Mouse (Mus musculus) G1E (cell line): ENCODE results near the gene Atad1. TPM values are rescaled to one million over a fixed set of nuclear protein-coding genes. Genes with fewer than 3 reads are reported as not detected.

Source experiments
- ATAC-seq: 2 replicates; pipeline ENCODE4 v1.8.0; 2016; ENCODE audit warnings: mild to moderate bottlenecking; ENCODE audit not compliant: insufficient number of reproducible peaks, poor library complexity, low FRiP score, severe bottlenecking; ENCODE audit errors: extremely low read depth
- DNase-seq: peaks from one replicate; pipeline ENCODE4 v3.0.0; 2012; ENCODE audit warnings: low spot score
- H3K27me3 ChIP-seq: 2 replicates; pipeline ENCODE4 v1.6.1; 2012; ENCODE audit warnings: mild to moderate bottlenecking, low read length, inconsistent platforms; ENCODE audit not compliant: insufficient read depth
- H3K36me3 ChIP-seq: replicated peaks from 2 replicates; pipeline ENCODE3; 2012; ENCODE audit warnings: mild to moderate bottlenecking, inconsistent platforms
- H3K4me1 ChIP-seq: 2 replicates; pipeline ENCODE4 v1.6.1; 2012; ENCODE audit warnings: low read depth, low read length, inconsistent platforms, mixed read lengths; ENCODE audit not compliant: insufficient read depth
- H3K4me3 ChIP-seq: 2 replicates; pipeline ENCODE4 v1.5.1; 2012; ENCODE audit warnings: low read depth, mild to moderate bottlenecking, inconsistent platforms, low read length, moderate library complexity, mixed read lengths
- H3K9me3 ChIP-seq: replicated peaks from 2 replicates; pipeline ENCODE4 v1.6.1; 2012; ENCODE audit warnings: inconsistent platforms
- CTCF ChIP-seq: IDR thresholded peaks from 2 replicates; pipeline ENCODE4 v1.5.1; 2012; ENCODE audit warnings: low read depth, low read length, inconsistent platforms, mixed read lengths
- GATA1 ChIP-seq: IDR thresholded peaks from 2 replicates; pipeline ENCODE4 v1.6.1; 2012; ENCODE audit warnings: borderline replicate concordance, low read length, inconsistent platforms, mixed read lengths
- GATA2 ChIP-seq: IDR thresholded peaks from 2 replicates; pipeline ENCODE4 v1.6.1; 2012; ENCODE audit warnings: low read depth, low read length, inconsistent platforms, borderline replicate concordance
- POLR2AphosphoS5 ChIP-seq: IDR thresholded peaks from 2 replicates; pipeline ENCODE4 v1.6.1; 2012; ENCODE audit warnings: low read depth, low read length, inconsistent platforms; ENCODE audit not compliant: insufficient replicate concordance
- TAL1 ChIP-seq: conservative IDR thresholded peaks from 2 replicates; pipeline ENCODE4 v1.6.1; 2012; ENCODE audit warnings: low read depth, low read length, inconsistent platforms, mixed read lengths
- polyA plus RNA-seq: library from polyadenylated mRNA; stranded (reverse); fragments of >175 nt; gene quantifications from 2 replicates; pipeline ENCODE4 v1.2.3, GENCODE M21; 2012
- total RNA-seq, 2 experiments: library from RNA; stranded (forward) in 1 of 2; stranded (reverse) in 1 of 2; fragments of 200-1000 nt in 1 of 2; fragments of >200 nt in 1 of 2; fragmentation: Nextera tagmentation in 1 of 2; gene quantifications; 2 replicates each; pipeline ENCODE4 v1.2.3; 2014 to 2017

Atad1 gene
- total and polyA plus RNA-seq, 3 experiments: 2.3 to 102 (median 69.8) TPM

- no peaks in the 10 kb centered on the region for H3K9me3 ChIP-seq
- no peaks in the 10 kb centered on the region for H3K27me3 ChIP-seq
- H3K36me3 ChIP-seq: peaks cover 45% of the 10 kb centered on the region
- peaks cover 36% of the 10 kb centered on the region for H3K4me1 ChIP-seq
- H3K4me3 ChIP-seq: no peak overlapping the region
- DNase-seq: no peak
- no peak for ATAC-seq
- TF ChIP-seq POLR2AphosphoS5 (no peak), GATA2 (no peak), TAL1 (no peak), CTCF (no peak), GATA1 (no peak)
These were observed 104.7 kb downstream of the Atad1 start for GRCm38 (mm10) chr19:32634916-32635315.

- H3K4me1 ChIP-seq: peaks cover 9% of the 10 kb centered on the region
- no peak overlapping the region for H3K4me3 ChIP-seq
- no peak for TF ChIP-seq TAL1
- no peak for TF ChIP-seq GATA1
- TF ChIP-seq CTCF: no peak
- no peak for TF ChIP-seq POLR2AphosphoS5
- no peak for TF ChIP-seq GATA2
- peaks cover 25% of the 10 kb centered on the region for H3K36me3 ChIP-seq
- no peak for DNase-seq
- H3K27me3 ChIP-seq: no peaks in the 10 kb centered on the region
- H3K9me3 ChIP-seq: no peaks in the 10 kb centered on the region
- no peak for ATAC-seq
These were observed 110.9 kb downstream of the Atad1 start for GRCm38 (mm10) chr19:32628572-32629132.

- no peaks in the 10 kb centered on the region for H3K27me3 ChIP-seq
- no peak for ATAC-seq
- no peak overlapping the region for H3K4me3 ChIP-seq
- H3K9me3 ChIP-seq: no peaks in the 10 kb centered on the region
- H3K4me1 ChIP-seq: peaks cover 12% of the 10 kb centered on the region
- DNase-seq: no peak
- peaks cover 27% of the 10 kb centered on the region for H3K36me3 ChIP-seq
- TF ChIP-seq GATA2 (no peak), POLR2AphosphoS5 (no peak), GATA1 (no peak), TAL1 (no peak), CTCF (no peak)
These were observed 112.0 kb downstream of the Atad1 start for GRCm38 (mm10) chr19:32627631-32628030.

GRCm38 (mm10) chr19:32626768-32627331, 112.7 kb downstream of the Atad1 start:
- Histone ChIP-seq H3K27me3 (no peaks in the 10 kb centered on the region), H3K4me1 (peaks cover 19% of the 10 kb centered on the region), H3K36me3 (peaks cover 31% of the 10 kb centered on the region), H3K9me3 (no peaks in the 10 kb centered on the region), H3K4me3 (no peak overlapping the region)
- no peak for TF ChIP-seq POLR2AphosphoS5
- no peak for TF ChIP-seq GATA1
- TF ChIP-seq CTCF: no peak
- TF ChIP-seq GATA2: no peak
- TF ChIP-seq TAL1: no peak
- DNase-seq (no peak), ATAC-seq (no peak)

GRCm38 (mm10) chr19:32622142-32622541, 117.4 kb downstream of the Atad1 start:
- ATAC-seq: no peak
- H3K27me3 ChIP-seq: no peaks in the 10 kb centered on the region
- H3K4me1 ChIP-seq: peaks cover 20% of the 10 kb centered on the region
- no peak for DNase-seq
- no peak for TF ChIP-seq POLR2AphosphoS5
- TF ChIP-seq CTCF: no peak
- TF ChIP-seq GATA1: no peak
- no peak for TF ChIP-seq TAL1
- TF ChIP-seq GATA2: no peak
- H3K9me3 ChIP-seq: no peaks in the 10 kb centered on the region
- H3K4me3 ChIP-seq: no peak overlapping the region
- H3K36me3 ChIP-seq: peaks cover 31% of the 10 kb centered on the region

Other genes starting within 250 kb of the Atad1 start
- gene Papss2, start 144.0 kb downstream of the Atad1 start, total RNA-seq (2014; fragmentation: Nextera tagmentation): 66.2 and 85.0 TPM in 2 replicates
- 139 and 164 TPM in 2 replicates for gene Papss2, start 144.0 kb downstream of the Atad1 start, total RNA-seq (2017)
- gene Papss2, start 144.0 kb downstream of the Atad1 start, polyA plus RNA-seq: 4.3 and 7.0 TPM in 2 replicates
- gene Pten, start 17.7 kb upstream of the Atad1 start, total RNA-seq (2014; fragmentation: Nextera tagmentation): 133 and 134 TPM in 2 replicates
- 96.8 and 105 TPM in 2 replicates for gene Pten, start 17.7 kb upstream of the Atad1 start, total RNA-seq (2017)
- 31.4 and 43.7 TPM in 2 replicates for gene Pten, start 17.7 kb upstream of the Atad1 start, polyA plus RNA-seq